Mouse (Mus musculus) G1E-ER4 (cell line): Measurements from ENCODE around the gene Tns2. TPM values are rescaled to one million over a fixed set of nuclear protein-coding genes. Genes with fewer than 3 reads are reported as not detected.

Source experiments
- GATA1 ChIP-seq: IDR thresholded peaks from one replicate; pipeline ENCODE4 v1.8.0; 2012; ENCODE audit warnings: low read length, inconsistent platforms
- polyA plus RNA-seq: library from polyadenylated mRNA; stranded (reverse); fragments of >175 nt; gene quantifications from 2 replicates; pipeline ENCODE4 v1.2.3, GENCODE M21; 2012

The Tns2 gene
- polyA plus RNA-seq, 1 experiment: 0.48 TPM

- no peak for TF ChIP-seq GATA1
Measured at GRCm38 (mm10) chr15:102082148-102082547, 18.1 kb upstream of the Tns2 start.

GRCm38 (mm10) chr15:102083028-102083427, 17.2 kb upstream of the Tns2 start:
- TF ChIP-seq GATA1: no peak

- TF ChIP-seq GATA1: no peak
Measured at GRCm38 (mm10) chr15:102089914-102090585, 10.2 kb upstream of the Tns2 start.

- TF ChIP-seq GATA1: no peak
Measured at GRCm38 (mm10) chr15:102091063-102091679, 9.0 kb upstream of the Tns2 start.

- TF ChIP-seq GATA1: no peak
Measured at GRCm38 (mm10) chr15:102091688-102092087, 8.5 kb upstream of the Tns2 start.

- no peak for TF ChIP-seq GATA1
Measured at GRCm38 (mm10) chr15:102092222-102092621, 8.0 kb upstream of the Tns2 start.

GRCm38 (mm10) chr15:102094157-102094556, 6.1 kb upstream of the Tns2 start:
- TF ChIP-seq GATA1: no peak

GRCm38 (mm10) chr15:102094988-102095387, 5.2 kb upstream of the Tns2 start:
- TF ChIP-seq GATA1: no peak

GRCm38 (mm10) chr15:102097147-102097915, 2.9 kb upstream of the Tns2 start:
- TF ChIP-seq GATA1: no peak

GRCm38 (mm10) chr15:102097991-102098555, 2.1 kb upstream of the Tns2 start:
- no peak for TF ChIP-seq GATA1

GRCm38 (mm10) chr15:102099260-102099659, 953 bp upstream of the Tns2 start:
- TF ChIP-seq GATA1: no peak

GRCm38 (mm10) chr15:102099771-102100160, 447 bp upstream of the Tns2 start:
- TF ChIP-seq GATA1: no peak

- no peak for TF ChIP-seq GATA1
Measured at GRCm38 (mm10) chr15:102100996-102101671, 921 bp downstream of the Tns2 start.

GRCm38 (mm10) chr15:102101672-102102541, 1.7 kb downstream of the Tns2 start:
- no peak for TF ChIP-seq GATA1

- TF ChIP-seq GATA1: no peak
Measured at GRCm38 (mm10) chr15:102102548-102103121, 2.4 kb downstream of the Tns2 start.
